Mouse (Mus musculus): ENCODE results near the gene Plxnb1. TPM values are rescaled to one million over a fixed set of nuclear protein-coding genes. Genes with fewer than 3 reads are reported as not detected.

The Plxnb1 gene
- total RNA-seq, 2 experiments from 2014 or later = 16.4 to 19.1 TPM

- intact Hi-C loops (cut with DNase I) = no loop called here
- no peak for DNase-seq
These were observed 34.8 kb upstream of the Plxnb1 start for GRCm38 (mm10) chr9:109060184-109060897.

- intact Hi-C loops (cut with DNase I) = no loop called here
- DNase-seq = no peak
These were observed 34.3 kb upstream of the Plxnb1 start for GRCm38 (mm10) chr9:109060898-109061295.

GRCm38 (mm10) chr9:109068095-109068735 is 27.0 kb upstream of the Plxnb1 start:
- DNase-seq = no peak
- intact Hi-C loops (cut with DNase I) = no loop called here

- intact Hi-C loops (cut with DNase I) = no loop called here
- peak; percentile 89 to 91 for DNase-seq
These were observed 21.3 kb upstream of the Plxnb1 start, which contains the start of gene Atrip for GRCm38 (mm10) chr9:109073661-109074573. Gene Atrip (minus strand): TSS chr9:109074124.

- no peak for DNase-seq
- intact Hi-C loops (cut with DNase I) = no loop called here
These were observed 14.7 kb upstream of the Plxnb1 start for GRCm38 (mm10) chr9:109080516-109080915.

- intact Hi-C loops (cut with DNase I) = no loop called here
- no peak for DNase-seq
These were observed 13.5 kb upstream of the Plxnb1 start for GRCm38 (mm10) chr9:109081749-109082123.

GRCm38 (mm10) chr9:109082124-109082800 is 12.9 kb upstream of the Plxnb1 start, which contains the start of the genes Ccdc51 and Tma7:
Gene Ccdc51 (plus strand): TSS chr9:109082493.
Gene Tma7 (minus strand): TSS chr9:109082587.
- intact Hi-C loops (cut with DNase I) = no loop called here
- peak; percentile 72 to 80 for DNase-seq

- intact Hi-C loops (cut with DNase I) = no loop called here
- DNase-seq = no peak
These were observed 10.3 kb upstream of the Plxnb1 start for GRCm38 (mm10) chr9:109084922-109085321.

GRCm38 (mm10) chr9:109087987-109088386 is 7.2 kb upstream of the Plxnb1 start:
- DNase-seq = peak; percentile 49 to 60
- intact Hi-C loops (cut with DNase I) = loop anchor here (1.0 kb wide), 1 partner anchor 34 kb away; no protein-coding TSS in a partner anchor

GRCm38 (mm10) chr9:109090446-109090845 is 4.7 kb upstream of the Plxnb1 start:
- intact Hi-C loops (cut with DNase I) = no loop called here
- no peak for DNase-seq

GRCm38 (mm10) chr9:109091802-109092201 is 3.4 kb upstream of the Plxnb1 start:
- intact Hi-C loops (cut with DNase I) = no loop called here
- no peak for DNase-seq

GRCm38 (mm10) chr9:109092799-109093198 is 2.4 kb upstream of the Plxnb1 start:
- DNase-seq = no peak
- intact Hi-C loops (cut with DNase I) = no loop called here

- no peak for DNase-seq
These were observed 1.2 kb upstream of the Plxnb1 start for GRCm38 (mm10) chr9:109093786-109094552.

GRCm38 (mm10) chr9:109094553-109095136 is 544 bp upstream of the Plxnb1 start:
- no peak for DNase-seq

More at GRCm38 (mm10) chr9:109093786-109094552, 1.2 kb upstream of the Plxnb1 start:
- intact Hi-C loops (cut with DNase I) = no loop called here

GRCm38 (mm10) chr9:109096251-109096661 is 1.1 kb downstream of the Plxnb1 start:
- no peak for DNase-seq
- intact Hi-C loops (cut with DNase I) = no loop called here

More at GRCm38 (mm10) chr9:109094553-109095136, 544 bp upstream of the Plxnb1 start:
- intact Hi-C loops (cut with DNase I) = no loop called here

- DNase-seq = no peak
- intact Hi-C loops (cut with DNase I) = no loop called here
These were observed 1.7 kb downstream of the Plxnb1 start for GRCm38 (mm10) chr9:109096856-109097255.

GRCm38 (mm10) chr9:109097291-109097690 is 2.1 kb downstream of the Plxnb1 start:
- intact Hi-C loops (cut with DNase I) = no loop called here
- DNase-seq = no peak

- peak in 1 of 2 experiments; percentile 45 for DNase-seq
- intact Hi-C loops (cut with DNase I) = no loop called here
These were observed 2.6 kb downstream of the Plxnb1 start for GRCm38 (mm10) chr9:109097831-109098230.

GRCm38 (mm10) chr9:109098366-109098765 is 3.2 kb downstream of the Plxnb1 start:
- intact Hi-C loops (cut with DNase I) = no loop called here
- no peak for DNase-seq
